Mouse (Mus musculus): Measurements from ENCODE around the gene Avl9. TPM values are rescaled to one million over a fixed set of nuclear protein-coding genes. Genes with fewer than 3 reads are reported as not detected.
A peak's percentile ranks its signal among the peaks of the same experiment; 100 is the strongest.

Avl9 gene
- 4.2 and 7.7 TPM in 2 replicates for polyA plus RNA-seq (2012; rRNA removed)

GRCm38 (mm10) chr6:56714574-56715269, at the start of gene Avl9:
Gene Avl9, plus strand, starts transcription at chr6:56714899.
- under 1% methylated on average over 63 of the region's 64 CpGs for WGBS

GRCm38 (mm10) chr6:56688238-56688637, 26.5 kb upstream of the Avl9 start:
- 90% methylated on average over 3 of the region's 3 CpGs for WGBS

More at GRCm38 (mm10) chr6:56714574-56715269, at the start of gene Avl9:
- peak; percentile 87 for DNase-seq (ENCODE audit: low read depth, low spot score)

GRCm38 (mm10) chr6:56691205-56691604, 23.5 kb upstream of the Avl9 start:
- DNase-seq (ENCODE audit: low read depth, low spot score), result peak; percentile 51
- 5% methylated on average over 2 of the region's 2 CpGs for WGBS

More at GRCm38 (mm10) chr6:56688238-56688637, 26.5 kb upstream of the Avl9 start:
- no peak for DNase-seq (ENCODE audit: low read depth, low spot score)

- DNase-seq (ENCODE audit: low read depth, low spot score), result no peak
- WGBS, result 70% methylated on average over 4 of the region's 4 CpGs
Observed at GRCm38 (mm10) chr6:56692445-56692844, 22.3 kb upstream of the Avl9 start.

DNA sequence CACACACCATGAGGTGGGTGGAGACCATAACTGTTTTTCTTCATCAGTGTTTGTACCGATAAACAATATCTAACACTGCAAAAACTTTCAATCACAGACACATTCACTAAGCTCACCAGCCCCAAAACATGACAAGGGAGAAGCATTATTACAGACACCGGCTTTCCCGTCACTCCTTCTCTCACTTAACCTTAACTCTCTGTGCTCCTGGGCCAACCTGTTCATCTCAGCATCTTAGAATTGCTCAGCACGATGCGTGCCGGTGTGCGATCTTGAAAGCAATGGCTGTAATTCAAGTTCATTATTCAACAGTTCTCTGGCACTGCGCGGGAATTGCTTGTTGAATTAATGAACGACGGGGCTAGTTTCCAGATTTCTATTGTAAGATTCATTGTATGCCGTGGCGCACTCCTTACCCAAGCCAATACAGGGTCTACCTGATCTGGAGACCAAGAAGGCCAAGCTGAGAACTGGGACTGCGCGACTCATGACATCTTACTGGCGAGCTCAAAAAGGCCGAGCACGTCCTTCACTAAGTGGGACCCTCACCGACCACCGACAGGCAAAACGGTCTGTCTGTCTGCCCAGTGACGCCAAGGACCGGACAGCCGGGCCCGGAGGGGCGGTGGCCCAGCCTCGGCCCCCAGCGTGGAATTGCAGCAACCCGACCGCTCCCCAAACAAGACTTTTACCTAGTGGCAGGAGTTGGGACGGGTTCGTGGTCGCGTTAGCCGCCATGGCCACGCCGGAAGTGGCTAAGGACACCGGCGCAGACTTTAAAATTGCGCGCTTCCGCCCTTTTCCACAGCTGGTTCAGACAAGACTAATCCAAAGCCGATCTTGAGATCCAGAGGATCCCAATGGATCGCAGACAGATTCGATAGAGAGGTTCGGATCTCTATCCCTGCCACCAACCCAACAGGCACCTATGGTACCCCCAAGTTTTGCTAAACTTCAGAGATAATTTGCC, 10.5 kb upstream of the Avl9 start, which contains the start of gene Lsm5:
Gene Lsm5 (minus strand): TSS at position 780 of the 970 bp plus-strand sequence.
- WGBS, result under 1% methylated on average over 46 of the region's 46 CpGs
- peak; percentile 84 for DNase-seq (ENCODE audit: low read depth, low spot score)

GRCm38 (mm10) chr6:56714186-56714573, 519 bp upstream of the Avl9 start:
- 24% methylated on average over 7 of the region's 7 CpGs for WGBS
- no peak for DNase-seq (ENCODE audit: low read depth, low spot score)

GRCm38 (mm10) chr6:56715270-56715666, 569 bp downstream of the Avl9 start:
- under 1% methylated on average over 25 of the region's 25 CpGs for WGBS
- peak; percentile 35 for DNase-seq (ENCODE audit: low read depth, low spot score)

DNA sequence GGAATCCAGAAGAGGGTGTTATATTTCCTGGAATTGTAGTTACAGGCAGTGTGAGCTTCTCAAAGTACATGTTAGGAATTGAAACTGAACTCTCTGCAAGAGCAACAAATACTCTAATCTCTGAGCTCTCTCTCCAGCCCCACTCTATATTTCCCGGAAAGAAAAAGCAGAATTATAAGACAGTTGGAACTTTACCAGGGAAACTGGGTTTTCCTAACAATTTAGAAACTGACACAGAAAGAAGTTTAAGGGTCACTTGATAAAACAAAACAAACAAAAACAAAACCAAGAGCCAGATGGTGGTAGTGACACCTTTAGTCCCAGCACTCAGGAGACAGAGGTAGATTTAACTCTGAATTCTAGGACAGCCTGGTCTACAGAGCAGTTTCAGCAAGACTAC, 4.4 kb downstream of the Avl9 start:
- WGBS, result 40% methylated on average over 1 of the region's 1 CpGs

GRCm38 (mm10) chr6:56720877-56721276, 6.2 kb downstream of the Avl9 start:
- no peak for DNase-seq (ENCODE audit: low read depth, low spot score)
- WGBS, result 39% methylated on average over 3 of the region's 3 CpGs

More for the DNA sequence above, 4.4 kb downstream of the Avl9 start:
- DNase-seq (ENCODE audit: low read depth, low spot score), result no peak

GRCm38 (mm10) chr6:56732545-56732944, 17.8 kb downstream of the Avl9 start:
- DNase-seq (ENCODE audit: low read depth, low spot score), result no peak

GRCm38 (mm10) chr6:56745950-56746543, 31.3 kb downstream of the Avl9 start:
- DNase-seq (ENCODE audit: low read depth, low spot score), result no peak
- WGBS, result 36% methylated on average over 5 of the region's 5 CpGs

More at GRCm38 (mm10) chr6:56732545-56732944, 17.8 kb downstream of the Avl9 start:
- WGBS, result 77% methylated on average over 2 of the region's 2 CpGs

DNA sequence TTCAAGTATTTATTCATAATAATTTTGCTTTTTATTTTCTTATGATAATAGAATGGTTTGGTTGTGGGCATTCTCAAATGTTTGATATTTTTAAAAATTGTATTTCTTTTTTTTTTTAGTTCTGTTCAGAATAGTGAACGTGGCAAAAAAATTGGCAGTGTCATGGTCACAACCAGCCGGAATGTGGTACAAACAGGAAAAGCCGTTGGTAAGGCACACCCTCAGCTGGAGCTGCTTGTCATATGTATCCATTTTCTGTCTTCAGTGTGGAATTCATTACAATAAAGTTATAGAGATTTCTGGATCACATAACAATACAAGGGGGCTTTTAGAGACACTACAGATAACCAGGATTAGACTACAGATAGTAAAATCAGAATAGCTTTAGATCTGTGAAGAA, 39.0 kb downstream of the Avl9 start:
- WGBS, result 90% methylated on average over 3 of the region's 3 CpGs

GRCm38 (mm10) chr6:56756117-56756516, 41.4 kb downstream of the Avl9 start:
- 86% methylated on average over 1 of the region's 1 CpGs for WGBS
- DNase-seq (ENCODE audit: low read depth, low spot score), result no peak

More for the DNA sequence above, 39.0 kb downstream of the Avl9 start:
- no peak for DNase-seq (ENCODE audit: low read depth, low spot score)

DNA sequence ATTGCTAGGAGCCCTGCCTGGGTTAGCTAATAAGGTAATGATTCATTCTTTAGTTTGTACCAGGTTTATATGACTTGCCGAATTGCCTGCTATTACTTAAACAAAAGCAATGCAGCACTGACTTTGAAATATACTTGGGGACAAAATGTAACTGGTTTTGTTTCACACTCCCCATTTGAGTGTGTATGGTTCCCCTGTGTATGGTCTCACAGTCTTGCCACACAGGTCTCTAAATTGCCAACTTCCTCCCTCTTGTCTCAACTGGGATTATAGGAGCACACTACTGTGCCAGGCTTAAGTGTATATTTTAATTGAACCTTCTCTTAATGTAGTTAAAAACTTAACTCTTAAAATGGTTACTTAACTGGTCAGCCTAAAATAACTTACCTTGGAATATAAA, 44.6 kb downstream of the Avl9 start:
- WGBS, result 76% methylated on average over 1 of the region's 1 CpGs
- no peak for DNase-seq (ENCODE audit: low read depth, low spot score)

GRCm38 (mm10) chr6:56765265-56765664, 50.6 kb downstream of the Avl9 start:
- 27% methylated on average over 3 of the region's 3 CpGs for WGBS
- no peak for DNase-seq (ENCODE audit: low read depth, low spot score)

GRCm38 (mm10) chr6:56765696-56766095, 51.0 kb downstream of the Avl9 start:
- WGBS, result 38% methylated on average over 4 of the region's 4 CpGs
- DNase-seq (ENCODE audit: low read depth, low spot score), result no peak

GRCm38 (mm10) chr6:56775816-56776215, 61.1 kb downstream of the Avl9 start:
- WGBS, result 28% methylated on average over 3 of the region's 3 CpGs
- no peak for DNase-seq (ENCODE audit: low read depth, low spot score)

DNA sequence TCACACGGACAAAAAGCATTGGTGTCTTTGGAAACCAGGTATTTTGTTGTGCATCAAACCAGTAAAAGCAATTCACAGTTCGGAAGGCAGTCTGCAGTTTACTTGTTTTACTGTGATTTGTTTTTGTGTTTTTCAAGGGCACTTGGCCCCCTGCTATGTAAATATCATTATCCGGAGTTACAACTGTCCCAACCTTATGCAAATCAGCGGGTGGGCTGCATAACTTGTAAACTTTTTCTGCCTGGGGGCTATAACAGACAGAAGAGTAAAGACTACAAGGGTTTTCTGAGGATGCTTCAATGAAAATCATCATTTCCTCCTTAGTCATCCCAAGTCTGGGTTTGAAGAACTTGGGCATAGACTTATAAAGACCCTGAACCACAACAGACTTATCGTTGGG, 64.9 kb downstream of the Avl9 start:
- no peak for DNase-seq (ENCODE audit: low read depth, low spot score)
- 91% methylated on average over 5 of the region's 5 CpGs for WGBS

GRCm38 (mm10) chr6:56783561-56784272, 69.0 kb downstream of the Avl9 start:
- peak; percentile 69 for DNase-seq (ENCODE audit: low read depth, low spot score)
- WGBS, result 33% methylated on average over 4 of the region's 4 CpGs

Data from large intestine, adult 2 months (tissue).